Mouse (Mus musculus): Measurements from ENCODE around the gene Palld.

The Palld gene

GRCm38 (mm10) chr8:61687071-61687470, 215.4 kb downstream of the Palld start:
- DNase-seq (ENCODE audit: low read depth, low spot score): no peak

GRCm38 (mm10) chr8:61686340-61686739, 216.2 kb downstream of the Palld start:
- DNase-seq (ENCODE audit: low read depth, low spot score): no peak

GRCm38 (mm10) chr8:61685280-61685679, 217.2 kb downstream of the Palld start:
- DNase-seq (ENCODE audit: low read depth, low spot score): no peak

- DNase-seq (ENCODE audit: low read depth, low spot score): no peak
Observed at GRCm38 (mm10) chr8:61684280-61684939, 218.1 kb downstream of the Palld start.

- DNase-seq (ENCODE audit: low read depth, low spot score): no peak
Observed at GRCm38 (mm10) chr8:61682902-61683301, 219.6 kb downstream of the Palld start.

- DNase-seq (ENCODE audit: low read depth, low spot score): peak; percentile 36
Observed at GRCm38 (mm10) chr8:61681217-61681616, 221.3 kb downstream of the Palld start.

GRCm38 (mm10) chr8:61677227-61677626, 225.3 kb downstream of the Palld start:
- no peak for DNase-seq (ENCODE audit: low read depth, low spot score)

GRCm38 (mm10) chr8:61671151-61671550, 231.3 kb downstream of the Palld start:
- no peak for DNase-seq (ENCODE audit: low read depth, low spot score)

- no peak for DNase-seq (ENCODE audit: low read depth, low spot score)
Observed at GRCm38 (mm10) chr8:61670376-61670775, 232.1 kb downstream of the Palld start.

GRCm38 (mm10) chr8:61666919-61667318, 235.6 kb downstream of the Palld start:
- no peak for DNase-seq (ENCODE audit: low read depth, low spot score)

- no peak for DNase-seq (ENCODE audit: low read depth, low spot score)
Observed at GRCm38 (mm10) chr8:61665021-61665420, 237.5 kb downstream of the Palld start.

GRCm38 (mm10) chr8:61664162-61664561, 238.3 kb downstream of the Palld start:
- no peak for DNase-seq (ENCODE audit: low read depth, low spot score)

GRCm38 (mm10) chr8:61662829-61663228, 239.7 kb downstream of the Palld start:
- no peak for DNase-seq (ENCODE audit: low read depth, low spot score)

GRCm38 (mm10) chr8:61661611-61662010, 240.9 kb downstream of the Palld start:
- DNase-seq (ENCODE audit: low read depth, low spot score): no peak

GRCm38 (mm10) chr8:61660961-61661360, 241.5 kb downstream of the Palld start:
- no peak for DNase-seq (ENCODE audit: low read depth, low spot score)

GRCm38 (mm10) chr8:61651955-61652354, 250.5 kb downstream of the Palld start:
- no peak for DNase-seq (ENCODE audit: low read depth, low spot score)

- DNase-seq (ENCODE audit: low read depth, low spot score): no peak
Observed at GRCm38 (mm10) chr8:61646195-61646835, 256.2 kb downstream of the Palld start.

GRCm38 (mm10) chr8:61645642-61646041, 256.8 kb downstream of the Palld start:
- no peak for DNase-seq (ENCODE audit: low read depth, low spot score)

GRCm38 (mm10) chr8:61643215-61643614, 259.3 kb downstream of the Palld start:
- no peak for DNase-seq (ENCODE audit: low read depth, low spot score)

- peak; percentile 54 for DNase-seq (ENCODE audit: low read depth, low spot score)
Observed at GRCm38 (mm10) chr8:61642358-61642847, 260.1 kb downstream of the Palld start.

- DNase-seq (ENCODE audit: low read depth, low spot score): no peak
Observed at GRCm38 (mm10) chr8:61639596-61639995, 262.9 kb downstream of the Palld start.

- DNase-seq (ENCODE audit: low read depth, low spot score): no peak
Observed at GRCm38 (mm10) chr8:61639008-61639407, 263.5 kb downstream of the Palld start.

GRCm38 (mm10) chr8:61637736-61638135, 264.8 kb downstream of the Palld start:
- no peak for DNase-seq (ENCODE audit: low read depth, low spot score)
